Mouse (Mus musculus) left cerebral cortex, adult 6 months (tissue): ENCODE measurements around the gene Gmnc. TPM values are rescaled to one million over a fixed set of nuclear protein-coding genes. Genes with fewer than 3 reads are reported as not detected.

ENCODE experiments used
- long read RNA-seq, 2 experiments: library from polyadenylated mRNA; unstranded; transcript quantifications; one replicate each; pipeline ENCODE4 v2.0.0; 2019 to 2020
- polyA plus RNA-seq: library from polyadenylated mRNA; unstranded; fragments of <200 nt; fragmentation: Nextera tagmentation; gene quantifications from 2 replicates; pipeline ENCODE4 v1.2.3, GENCODE M21; 2021

The Gmnc gene
- 0.18 and 0.28 TPM in 2 replicates for polyA plus RNA-seq
- long read RNA-seq, experiment 1 = 0 reads
- long read RNA-seq, experiment 2 = 0 reads

GRCm38 (mm10) chr16:26991477-26992300, at the start of gene Gmnc:
TSS of gene Gmnc (minus strand) at chr16:26991652.

